Mouse (Mus musculus) E14TG2a.4 (cell line): Measurements from ENCODE around the gene Hoxd4.

Experiments used
- H3K27me3 ChIP-seq: 2 replicates; pipeline ENCODE4 v1.6.1; 2014; ENCODE audit warnings: low read length, control low read depth; ENCODE audit not compliant: insufficient read depth
- H3K36me3 ChIP-seq: 2 replicates; pipeline ENCODE4 v1.6.1; 2014; ENCODE audit warnings: low read length, control low read depth; ENCODE audit not compliant: insufficient read depth
- H3K4me1 ChIP-seq: replicated peaks from 2 replicates; pipeline ENCODE4 v1.6.1; 2014; ENCODE audit warnings: low read depth, low read length, control low read depth
- H3K4me3 ChIP-seq: replicated peaks from 2 replicates; pipeline ENCODE4 v1.5.1; 2014; ENCODE audit warnings: mild to moderate bottlenecking, low read length
- H3K9me3 ChIP-seq: 2 replicates; pipeline ENCODE4 v1.6.1; 2014; ENCODE audit warnings: low read length, control low read depth
- CTCF ChIP-seq: conservative IDR thresholded peaks from 2 replicates; pipeline ENCODE4 v1.5.1; 2014; ENCODE audit warnings: low read length
- NANOG ChIP-seq: IDR thresholded peaks from 2 replicates; pipeline ENCODE4 v1.6.1; 2014; ENCODE audit warnings: borderline replicate concordance, low read length, mixed read lengths
- POU5F1 ChIP-seq: IDR thresholded peaks from 2 replicates; pipeline ENCODE4 v1.6.1; 2014; ENCODE audit warnings: low read length, borderline replicate concordance

The Hoxd4 gene

GRCm38 (mm10) chr2:74706393-74706960 lies 5.3 kb upstream of the Hoxd4 start:
- no peaks in the 10 kb centered on the region for H3K36me3 ChIP-seq
- no peak overlapping the region for H3K4me3 ChIP-seq
- no peak for TF ChIP-seq POU5F1
- no peak for TF ChIP-seq CTCF
- TF ChIP-seq NANOG, result no peak
- H3K4me1 ChIP-seq, result peaks cover 14% of the 10 kb centered on the region
- no peaks in the 10 kb centered on the region for H3K9me3 ChIP-seq
- peaks cover 89% of the 10 kb centered on the region for H3K27me3 ChIP-seq

- Histone ChIP-seq H3K9me3 (no peaks in the 10 kb centered on the region), H3K27me3 (peaks cover 92% of the 10 kb centered on the region), H3K4me1 (peaks cover 18% of the 10 kb centered on the region), H3K4me3 (no peak overlapping the region), H3K36me3 (no peaks in the 10 kb centered on the region)
- no peak for TF ChIP-seq POU5F1
- no peak for TF ChIP-seq CTCF
- TF ChIP-seq NANOG, result no peak
Measured at GRCm38 (mm10) chr2:74707599-74707998, 4.1 kb upstream of the Hoxd4 start.

- no peak overlapping the region for H3K4me3 ChIP-seq
- no peaks in the 10 kb centered on the region for H3K9me3 ChIP-seq
- H3K4me1 ChIP-seq, result peaks cover 24% of the 10 kb centered on the region
- no peaks in the 10 kb centered on the region for H3K36me3 ChIP-seq
- peaks cover 92% of the 10 kb centered on the region for H3K27me3 ChIP-seq
- TF ChIP-seq CTCF (no peak), POU5F1 (no peak), NANOG (no peak)
Measured at GRCm38 (mm10) chr2:74708676-74709075, 3.1 kb upstream of the Hoxd4 start.

- Histone ChIP-seq H3K4me3 (no peak overlapping the region), H3K4me1 (peaks cover 25% of the 10 kb centered on the region), H3K9me3 (no peaks in the 10 kb centered on the region), H3K36me3 (no peaks in the 10 kb centered on the region), H3K27me3 (peaks cover 92% of the 10 kb centered on the region)
- TF ChIP-seq CTCF (no peak), POU5F1 (no peak), NANOG (no peak)
Measured at GRCm38 (mm10) chr2:74709465-74710419, 2.0 kb upstream of the Hoxd4 start.

GRCm38 (mm10) chr2:74710929-74711543 lies 693 bp upstream of the Hoxd4 start:
- TF ChIP-seq POU5F1 (no peak), CTCF (no peak), NANOG (no peak)
- H3K4me1 ChIP-seq, result peaks cover 36% of the 10 kb centered on the region
- H3K36me3 ChIP-seq, result no peaks in the 10 kb centered on the region
- no peaks in the 10 kb centered on the region for H3K9me3 ChIP-seq
- peaks cover 96% of the 10 kb centered on the region for H3K27me3 ChIP-seq
- H3K4me3 ChIP-seq, result no peak overlapping the region

- Histone ChIP-seq H3K36me3 (no peaks in the 10 kb centered on the region), H3K27me3 (peaks cover 96% of the 10 kb centered on the region), H3K4me3 (no peak overlapping the region), H3K9me3 (no peaks in the 10 kb centered on the region), H3K4me1 (peaks cover 34% of the 10 kb centered on the region)
- no peak for TF ChIP-seq CTCF
- no peak for TF ChIP-seq NANOG
- no peak for TF ChIP-seq POU5F1
Measured at GRCm38 (mm10) chr2:74713239-74714150, 1.8 kb downstream of the Hoxd4 start.

GRCm38 (mm10) chr2:74714156-74714789 lies 2.5 kb downstream of the Hoxd4 start:
- Histone ChIP-seq H3K27me3 (peaks cover 95% of the 10 kb centered on the region), H3K9me3 (no peaks in the 10 kb centered on the region), H3K4me1 (peaks cover 34% of the 10 kb centered on the region), H3K36me3 (no peaks in the 10 kb centered on the region), H3K4me3 (no peak overlapping the region)
- TF ChIP-seq POU5F1 (no peak), CTCF (no peak), NANOG (no peak)
